Mouse (Mus musculus) erythroblast, embryonic 14.5 days (primary cell): Measurements from ENCODE around the gene Caskin2. TPM values are rescaled to one million over a fixed set of nuclear protein-coding genes. Genes with fewer than 3 reads are reported as not detected.
A peak's percentile ranks its signal among the peaks of the same experiment; 100 is the strongest.

Experiments used
- H3K27me3 ChIP-seq: 2 replicates; pipeline ENCODE4 v1.6.1; 2012; ENCODE audit warnings: inconsistent platforms; ENCODE audit not compliant: control insufficient read depth
- H3K36me3 ChIP-seq: 2 replicates; pipeline ENCODE4 v1.6.1; 2012; ENCODE audit warnings: mild to moderate bottlenecking, inconsistent platforms; ENCODE audit not compliant: control insufficient read depth
- H3K4me1 ChIP-seq: 2 replicates; pipeline ENCODE4 v1.6.1; 2012; ENCODE audit warnings: inconsistent platforms; ENCODE audit not compliant: control insufficient read depth
- H3K4me3 ChIP-seq: replicated peaks from 2 replicates; pipeline ENCODE3; 2012; ENCODE audit warnings: moderate library complexity, mild to moderate bottlenecking, inconsistent platforms
- H3K9me3 ChIP-seq: 2 replicates; pipeline ENCODE4 v1.6.1; 2012; ENCODE audit warnings: low read length, inconsistent platforms, mixed read lengths; ENCODE audit not compliant: control insufficient read depth
- GATA1 ChIP-seq: IDR thresholded peaks from 2 replicates; pipeline ENCODE4 v1.6.1; 2012; ENCODE audit warnings: low read length, inconsistent platforms, mixed read lengths
- TAL1 ChIP-seq: IDR thresholded peaks from 3 replicates; pipeline ENCODE4 v1.6.1; 2012; ENCODE audit warnings: low read length, inconsistent platforms, mixed read lengths
- polyA plus RNA-seq: library from polyadenylated mRNA; stranded (reverse); fragments of >175 nt; gene quantifications from 2 replicates; pipeline ENCODE4 v1.2.3, GENCODE M21; 2012

The Caskin2 gene
- polyA plus RNA-seq, 1 experiment, result 10.9 TPM

DNA sequence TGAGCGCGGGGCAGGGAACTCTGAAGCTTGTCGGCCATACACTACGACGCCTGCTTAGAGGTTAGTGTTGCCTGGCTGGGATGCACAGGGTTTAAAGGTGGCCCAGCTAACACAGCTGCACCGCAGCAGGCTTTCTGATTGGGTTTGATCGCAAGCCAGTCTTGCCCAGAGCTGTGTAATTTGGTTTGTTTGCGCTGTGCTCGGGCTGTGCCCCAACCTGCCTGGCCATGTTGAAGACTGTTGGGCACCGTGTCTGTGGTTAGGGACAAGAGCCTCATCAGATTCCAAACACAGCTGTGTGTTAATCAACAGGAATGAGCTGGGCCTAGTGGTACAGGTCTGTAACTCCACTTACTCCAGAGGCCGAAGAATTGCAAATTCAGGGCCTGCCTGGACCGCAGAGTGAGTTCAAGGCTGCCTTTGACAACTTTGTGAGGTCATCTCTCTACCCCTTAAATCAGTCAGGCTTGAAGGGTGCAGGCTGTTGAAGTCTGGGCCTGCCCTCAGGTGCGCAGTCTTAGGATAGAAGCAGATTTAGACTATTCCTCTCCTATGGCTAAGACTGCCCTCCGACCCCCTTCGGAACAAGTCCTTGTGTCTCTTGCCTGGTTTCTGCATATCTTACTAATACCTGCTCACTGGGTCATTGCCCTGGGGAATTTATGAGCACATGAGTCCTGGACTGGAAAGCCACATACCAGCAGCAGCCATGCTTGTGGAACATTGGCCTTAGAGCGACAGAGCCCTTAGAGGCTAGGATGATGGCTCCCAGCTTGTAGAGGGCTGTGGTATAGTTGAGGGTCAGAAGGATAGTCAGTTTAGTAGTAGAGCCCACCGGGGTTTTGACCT, 35.7 kb downstream of the Caskin2 start:
- Histone ChIP-seq H3K9me3 (no peaks in the 10 kb centered on the region), H3K4me1 (peaks cover 75% of the 10 kb centered on the region), H3K27me3 (no peaks in the 10 kb centered on the region), H3K4me3 (no peak overlapping the region), H3K36me3 (peaks cover 60% of the 10 kb centered on the region)
- TF ChIP-seq TAL1 (no peak), GATA1 (no peak)

DNA sequence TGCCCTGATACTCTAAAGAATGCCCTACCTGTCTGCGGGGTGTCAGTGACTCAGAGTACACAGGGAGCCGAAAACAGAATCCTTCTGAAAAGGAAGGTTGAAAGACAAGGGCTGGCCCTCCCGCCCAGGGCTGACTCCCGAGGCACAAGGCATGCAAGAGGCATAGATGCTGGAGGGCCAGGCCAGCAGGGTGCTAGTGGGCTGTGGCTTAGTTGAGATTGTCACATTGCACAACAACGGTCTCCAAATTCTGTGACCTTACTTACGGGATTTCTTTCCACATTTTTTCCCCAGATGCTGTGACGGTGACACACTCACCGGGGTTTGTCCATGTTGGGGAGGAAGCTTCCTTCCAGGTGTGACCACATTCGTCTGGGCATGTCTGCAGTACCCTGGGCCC, 36.5 kb downstream of the Caskin2 start:
- TF ChIP-seq TAL1, result no peak
- no peak for TF ChIP-seq GATA1
- H3K4me3 ChIP-seq, result no peak overlapping the region
- peaks cover 53% of the 10 kb centered on the region for H3K36me3 ChIP-seq
- H3K27me3 ChIP-seq, result no peaks in the 10 kb centered on the region
- no peaks in the 10 kb centered on the region for H3K9me3 ChIP-seq
- peaks cover 69% of the 10 kb centered on the region for H3K4me1 ChIP-seq

DNA sequence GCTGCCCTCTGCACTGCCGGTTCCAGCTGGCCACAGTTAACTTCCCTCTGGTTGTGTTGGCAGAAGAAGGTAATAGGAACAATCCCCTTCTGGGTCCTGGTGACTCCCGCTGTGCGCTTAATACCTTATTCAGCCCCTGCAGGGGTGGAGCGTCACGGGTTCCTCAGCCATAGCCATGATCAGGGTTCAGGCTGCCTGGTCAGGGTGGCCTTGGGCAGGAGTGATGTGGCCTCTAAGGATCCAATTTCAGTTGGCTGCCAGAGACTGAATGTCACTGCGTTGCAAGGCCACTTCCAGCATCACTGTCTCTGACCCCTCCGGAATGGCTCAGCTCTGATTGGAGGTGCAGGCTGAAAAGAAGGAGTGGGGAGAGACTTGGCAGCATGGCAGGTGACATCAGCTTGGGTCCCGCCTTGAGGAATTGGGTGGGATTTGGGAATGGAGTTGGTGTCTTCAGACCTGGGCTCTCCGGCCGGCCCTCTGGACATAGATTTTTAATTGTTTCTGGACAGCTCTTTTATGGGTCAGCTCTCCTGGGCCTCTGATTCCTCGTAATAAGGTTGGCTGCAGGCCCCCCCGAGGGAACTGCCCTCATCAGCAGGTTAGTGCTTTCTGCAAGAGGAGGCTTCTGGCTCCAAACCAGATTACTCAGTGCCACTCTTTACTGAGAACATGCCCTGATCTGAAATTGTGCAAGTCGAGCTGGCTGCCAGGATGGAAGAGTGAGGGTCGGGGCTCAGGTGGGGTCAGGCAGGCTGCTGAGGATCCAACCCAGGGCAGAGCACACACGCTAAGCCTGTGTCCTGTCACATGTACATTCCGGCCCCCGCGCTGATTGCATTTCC, 37.4 kb downstream of the Caskin2 start:
- Histone ChIP-seq H3K9me3 (no peaks in the 10 kb centered on the region), H3K36me3 (peaks cover 44% of the 10 kb centered on the region), H3K4me3 (no peak overlapping the region), H3K27me3 (no peaks in the 10 kb centered on the region), H3K4me1 (peaks cover 62% of the 10 kb centered on the region)
- TF ChIP-seq GATA1, result no peak
- no peak for TF ChIP-seq TAL1

DNA sequence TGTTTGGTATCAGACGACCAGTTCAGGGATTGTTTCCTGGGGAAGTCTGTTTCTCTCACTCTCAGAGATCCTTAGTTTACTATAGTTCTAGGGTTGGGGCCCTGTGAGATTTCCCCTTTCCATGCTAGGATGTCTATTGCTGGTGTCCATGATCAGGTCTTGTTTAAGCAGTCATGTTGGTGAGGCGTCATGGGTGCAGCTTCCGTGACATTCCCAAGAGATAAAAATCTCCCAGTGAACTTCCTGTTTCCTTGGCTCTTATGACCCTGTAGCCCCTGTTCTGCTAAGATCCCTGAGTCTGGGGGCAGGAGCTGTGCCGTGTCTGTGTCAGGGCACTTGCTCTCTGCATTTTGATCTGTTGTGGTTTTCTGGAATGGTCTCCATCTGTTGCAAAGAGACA, 38.8 kb downstream of the Caskin2 start:
- peaks cover 59% of the 10 kb centered on the region for H3K4me1 ChIP-seq
- H3K4me3 ChIP-seq, result no peak overlapping the region
- TF ChIP-seq TAL1 (no peak), GATA1 (no peak)
- peaks cover 42% of the 10 kb centered on the region for H3K36me3 ChIP-seq
- no peaks in the 10 kb centered on the region for H3K9me3 ChIP-seq
- no peaks in the 10 kb centered on the region for H3K27me3 ChIP-seq

DNA sequence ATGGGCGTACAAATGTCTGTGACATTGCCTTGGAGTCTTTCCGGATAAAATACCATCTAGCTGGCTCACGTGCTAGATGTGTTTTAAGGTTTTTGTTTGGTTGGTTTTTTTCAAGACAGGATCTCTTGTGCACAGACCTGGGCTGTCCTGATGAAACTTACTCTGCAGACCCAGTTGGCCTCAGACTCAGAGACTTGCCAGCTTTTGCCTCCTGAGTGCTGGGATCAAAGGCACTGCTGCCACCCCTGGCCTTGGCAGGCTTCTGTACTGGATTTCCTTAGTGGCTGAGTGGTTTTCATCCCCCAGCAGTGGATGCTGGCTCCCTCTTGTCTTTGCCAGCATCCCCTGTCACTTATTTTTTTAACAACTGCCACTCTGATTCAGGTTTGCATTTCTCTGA, 44.5 kb downstream of the Caskin2 start:
- Histone ChIP-seq H3K9me3 (no peaks in the 10 kb centered on the region), H3K27me3 (no peaks in the 10 kb centered on the region), H3K4me3 (no peak overlapping the region), H3K36me3 (peaks cover 26% of the 10 kb centered on the region), H3K4me1 (peaks cover 57% of the 10 kb centered on the region)
- TF ChIP-seq TAL1 (no peak), GATA1 (no peak)

DNA sequence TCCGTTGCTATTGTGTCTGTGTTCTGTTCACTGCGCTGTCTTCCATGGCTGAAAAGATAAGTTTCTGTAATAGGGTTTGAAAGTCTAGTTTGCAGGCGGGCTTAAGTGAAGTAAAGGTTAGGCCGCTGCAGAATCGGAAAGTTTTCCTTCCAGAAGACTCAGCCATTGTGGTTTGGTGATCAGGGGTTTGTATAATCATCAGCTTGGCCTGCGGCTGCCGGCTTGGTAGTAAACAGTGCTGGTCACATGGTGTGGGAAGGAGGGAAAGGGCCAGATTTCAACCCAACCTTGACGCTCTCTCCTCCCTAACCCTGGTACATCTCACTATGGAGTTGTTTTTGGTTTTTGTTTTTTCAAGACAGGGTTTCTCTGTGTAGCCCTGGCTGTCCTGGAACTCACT, 46.5 kb downstream of the Caskin2 start:
- peaks cover 26% of the 10 kb centered on the region for H3K36me3 ChIP-seq
- peaks cover 61% of the 10 kb centered on the region for H3K4me1 ChIP-seq
- no peaks in the 10 kb centered on the region for H3K9me3 ChIP-seq
- TF ChIP-seq TAL1 (no peak), GATA1 (no peak)
- H3K27me3 ChIP-seq, result no peaks in the 10 kb centered on the region
- peak overlapping the region; percentile 73 for H3K4me3 ChIP-seq

DNA sequence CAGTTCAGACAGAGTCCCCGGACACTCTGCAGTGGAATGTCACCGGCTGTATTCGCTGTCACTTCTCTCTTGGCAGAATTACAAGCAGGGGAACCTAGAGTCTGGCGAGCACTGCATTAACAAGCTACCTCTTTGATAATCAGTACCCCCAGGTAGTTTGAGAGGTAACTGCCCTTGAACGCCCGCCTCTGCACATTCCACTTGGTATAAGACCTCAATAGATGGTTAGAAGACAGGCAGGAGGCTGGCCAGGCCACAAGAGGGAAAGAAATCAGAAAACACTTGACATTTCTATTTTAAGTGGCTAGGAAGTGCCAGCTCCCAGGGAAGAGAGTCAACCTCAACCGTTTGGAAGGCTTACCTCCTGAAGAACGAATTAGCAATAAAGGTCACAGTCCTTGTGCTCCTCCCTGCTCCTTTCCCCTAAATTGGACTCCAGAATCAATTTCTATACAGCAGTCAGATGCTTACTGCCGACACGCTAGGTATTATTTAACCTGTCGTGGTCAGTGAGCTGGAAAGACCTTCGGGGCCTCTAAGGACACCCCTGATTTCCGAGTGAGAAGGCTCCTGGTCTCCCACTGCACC, 47.0 kb downstream of the Caskin2 start:
- Histone ChIP-seq H3K9me3 (no peaks in the 10 kb centered on the region), H3K4me1 (peaks cover 61% of the 10 kb centered on the region), H3K4me3 (peak overlapping the region; percentile 73), H3K27me3 (no peaks in the 10 kb centered on the region), H3K36me3 (peaks cover 26% of the 10 kb centered on the region)
- TF ChIP-seq TAL1 (no peak), GATA1 (no peak)

DNA sequence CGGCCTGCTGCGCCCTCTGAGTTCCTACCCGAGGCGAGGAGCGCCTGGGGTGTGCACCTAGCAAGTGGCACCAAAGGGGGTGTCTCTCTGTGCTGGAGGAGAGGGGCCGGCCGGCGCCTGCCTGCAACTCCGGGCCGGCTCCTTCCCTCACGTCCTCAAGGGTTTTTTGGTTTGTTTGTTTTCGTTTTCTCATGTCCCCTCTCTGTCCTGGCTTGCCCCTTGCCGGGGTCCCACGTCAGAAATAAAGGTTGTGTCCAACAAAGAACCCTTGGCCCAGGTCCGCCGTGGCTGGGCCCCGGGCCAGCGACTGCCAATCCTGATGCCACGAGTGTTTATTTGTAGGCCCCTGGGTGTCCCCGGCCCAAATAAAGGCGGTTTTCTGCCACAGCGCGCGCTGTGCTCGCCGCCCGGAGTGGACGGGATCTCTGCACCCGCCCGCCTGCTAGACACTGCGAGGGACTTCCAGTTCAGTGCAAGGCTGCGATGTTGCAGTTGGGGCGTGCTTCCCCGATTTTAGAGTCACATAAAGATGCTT, 47.8 kb downstream of the Caskin2 start:
- no peaks in the 10 kb centered on the region for H3K9me3 ChIP-seq
- no peak for TF ChIP-seq TAL1
- peaks cover 26% of the 10 kb centered on the region for H3K36me3 ChIP-seq
- peaks cover 58% of the 10 kb centered on the region for H3K4me1 ChIP-seq
- H3K27me3 ChIP-seq, result no peaks in the 10 kb centered on the region
- H3K4me3 ChIP-seq, result peak overlapping the region; percentile 73

DNA sequence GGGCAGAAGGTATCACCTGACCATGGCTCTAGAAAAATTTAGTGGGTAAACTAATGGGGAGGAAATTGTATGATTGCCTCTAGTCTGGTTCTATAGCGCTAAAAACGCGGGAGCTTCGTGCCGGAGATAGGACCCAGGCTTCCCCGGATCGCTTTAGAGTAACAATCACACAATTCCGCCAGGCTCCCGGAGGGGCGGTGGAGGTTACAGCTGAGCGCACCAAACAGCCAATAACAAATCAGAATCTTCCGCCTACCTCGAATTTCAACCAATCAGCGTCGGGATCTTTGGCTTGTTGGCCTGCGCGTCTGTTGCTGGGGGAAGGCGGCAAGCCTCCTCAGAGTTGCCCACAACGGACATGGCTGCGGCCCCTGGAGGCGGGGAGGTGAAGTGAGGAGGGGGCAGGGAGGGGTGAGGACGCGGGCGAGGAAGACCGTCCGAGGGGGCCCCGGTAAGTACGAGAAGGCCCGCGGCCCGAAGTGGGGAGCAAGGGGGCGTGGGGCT, 48.3 kb downstream of the Caskin2 start, which contains the start of gene Tmem94:
Gene Tmem94, plus strand, starts transcription at position 331 of the 504 bp plus-strand sequence.
- peak within 1 kb of the TSS; percentile 73 for H3K4me3 ChIP-seq
- H3K36me3 ChIP-seq, result peaks cover 21% of the 10 kb centered on the region
- no peaks in the 10 kb centered on the region for H3K9me3 ChIP-seq
- TF ChIP-seq TAL1, result no peak
- TF ChIP-seq GATA1, result no peak
- no peaks in the 10 kb centered on the region for H3K27me3 ChIP-seq
- peaks cover 54% of the 10 kb centered on the region for H3K4me1 ChIP-seq
